Mouse (Mus musculus) midbrain, embryonic 14.5 days (tissue): ENCODE measurements around the gene Eml2. TPM values are rescaled to one million over a fixed set of nuclear protein-coding genes. Genes with fewer than 3 reads are reported as not detected.

Source experiments
- ATAC-seq: fragments of 200-750 bp; cut with Nextera tagmentation; 2 replicates; pipeline ENCODE4 v1.8.0; 2017; ENCODE audit warnings: moderate number of reproducible peaks, moderate library complexity; ENCODE audit not compliant: low FRiP score, low TSS enrichment
- DNase-seq: peaks from one replicate; pipeline ENCODE4 v3.0.0-alpha.2; 2015
- H3K27ac ChIP-seq: fragments of 300-500 bp; sonication (generic); replicated peaks from 2 replicates; pipeline ENCODE4 v1.5.1; 2014; ENCODE audit warnings: mild to moderate bottlenecking, low read depth, low read length, moderate library complexity
- H3K27me3 ChIP-seq: fragments of 300-500 bp; sonication (generic); 2 replicates; pipeline ENCODE4 v1.6.1; 2014; ENCODE audit warnings: low read length, control low read depth, mixed read lengths; ENCODE audit not compliant: control insufficient read depth, insufficient read depth
- H3K36me3 ChIP-seq: fragments of 300-500 bp; sonication (generic); 2 replicates; pipeline ENCODE4 v1.6.1; 2014; ENCODE audit warnings: low read length, control low read depth; ENCODE audit not compliant: control insufficient read depth, insufficient read depth
- H3K4me1 ChIP-seq: fragments of 300-500 bp; sonication (generic); 2 replicates; pipeline ENCODE4 v1.6.1; 2014; ENCODE audit warnings: mild to moderate bottlenecking, antibody characterized with exemption, low read length, control low read depth; ENCODE audit not compliant: control insufficient read depth, insufficient read depth
- H3K4me2 ChIP-seq: fragments of 300-500 bp; sonication (generic); 2 replicates; pipeline ENCODE4 v1.6.1; 2014; ENCODE audit warnings: mild to moderate bottlenecking, low read length, moderate library complexity
- H3K4me3 ChIP-seq: fragments of 300-500 bp; sonication (generic); replicated peaks from 2 replicates; pipeline ENCODE4 v1.5.1; 2014; ENCODE audit warnings: low read depth, low read length
- H3K9ac ChIP-seq: fragments of 300-500 bp; sonication (generic); replicated peaks from 2 replicates; pipeline ENCODE4 v1.6.1; 2014; ENCODE audit warnings: mild to moderate bottlenecking, low read length, moderate library complexity
- H3K9me3 ChIP-seq: fragments of 300-500 bp; sonication (generic); 2 replicates; pipeline ENCODE4 v1.6.1; 2016; ENCODE audit warnings: low read length, control low read depth, mixed read lengths; ENCODE audit not compliant: control insufficient read depth
- WGBS: fragments of 180-500 bp; shearing (Covaris S2); extraction: QIAGEN DNeasy Blood & Tissue Kit; methylation state at CpG from one replicate; pipeline ENCODE4 v1.1.7; 2014; 5-methylcytosine and 5-hydroxymethylcytosine counted together
- polyA plus RNA-seq: library from polyadenylated mRNA; unstranded; fragments of >200 nt; fragmentation: Nextera tagmentation; extraction: Ambion mirVana; gene quantifications from 2 replicates; pipeline ENCODE4 v1.2.1, GENCODE M21; 2014

Eml2 gene
- polyA plus RNA-seq, 1 experiment from 2014 or later: 2.6 TPM

GRCm38 (mm10) chr7:19178035-19178434, 1.8 kb downstream of the Eml2 start:
- 5% methylated on average over 18 of the region's 18 CpGs for WGBS
- Histone ChIP-seq H3K9me3 (0 out of 2 replicates have a peak, but pooled peaks cover 3% of the 10 kb centered on the region), H3K9ac (peak overlapping the region; percentile 42), H3K4me1 (peaks cover 25% of the 10 kb centered on the region), H3K36me3 (peaks cover 16% of the 10 kb centered on the region), H3K4me2 (peak overlapping the region; percentile 80), H3K4me3 (peak overlapping the region; percentile 69), H3K27ac (no peak overlapping the region), H3K27me3 (peaks cover 28% of the 10 kb centered on the region; the same call in 1 of the 2 replicates)
- no peak for ATAC-seq
- no peak for DNase-seq

- ATAC-seq: no peak
- Histone ChIP-seq H3K36me3 (peaks cover 19% of the 10 kb centered on the region), H3K4me1 (peaks cover 25% of the 10 kb centered on the region), H3K27ac (no peak overlapping the region), H3K9ac (peak overlapping the region; percentile 42; the same call in 1 of the 2 replicates), H3K27me3 (peaks cover 28% of the 10 kb centered on the region; the same call in 1 of the 2 replicates), H3K9me3 (0 out of 2 replicates have a peak, but pooled peaks cover 3% of the 10 kb centered on the region), H3K4me2 (peak overlapping the region; percentile 80), H3K4me3 (peak overlapping the region; percentile 69)
- WGBS: 8% methylated on average over 27 of the region's 27 CpGs
- DNase-seq: peak; percentile 82
Observed at GRCm38 (mm10) chr7:19178443-19179092, 2.3 kb downstream of the Eml2 start.

- WGBS: under 1% methylated on average over 31 of the region's 32 CpGs
- Histone ChIP-seq H3K4me2 (peak overlapping the region; percentile 80), H3K4me1 (peaks cover 25% of the 10 kb centered on the region), H3K27ac (no peak overlapping the region), H3K4me3 (peak overlapping the region; percentile 69), H3K27me3 (peaks cover 28% of the 10 kb centered on the region; the same call in 1 of the 2 replicates), H3K36me3 (peaks cover 24% of the 10 kb centered on the region), H3K9me3 (0 out of 2 replicates have a peak, but pooled peaks cover 3% of the 10 kb centered on the region), H3K9ac (no peak overlapping the region; the same call in 1 of the 2 replicates)
- DNase-seq: peak; percentile 87
- ATAC-seq: no peak
Observed at GRCm38 (mm10) chr7:19179173-19179572, 3.0 kb downstream of the Eml2 start.

- peaks cover 28% of the 10 kb centered on the region for H3K4me1 ChIP-seq
- H3K9me3 ChIP-seq: 0 out of 2 replicates have a peak, but pooled peaks cover 3% of the 10 kb centered on the region
- no peak overlapping the region for H3K27ac ChIP-seq
- H3K27me3 ChIP-seq: peaks cover 28% of the 10 kb centered on the region; the same call in 1 of the 2 replicates
- H3K4me3 ChIP-seq: no peak overlapping the region
- H3K36me3 ChIP-seq: peaks cover 26% of the 10 kb centered on the region
- peak overlapping the region; percentile 80; the same call in 1 of the 2 replicates for H3K4me2 ChIP-seq
- no peak for DNase-seq
- WGBS: 48% methylated on average over 6 of the region's 6 CpGs
- H3K9ac ChIP-seq: no peak overlapping the region
- ATAC-seq: no peak
Observed at GRCm38 (mm10) chr7:19179936-19180335, 3.7 kb downstream of the Eml2 start.

- WGBS: 2% methylated on average over 27 of the region's 27 CpGs
- ATAC-seq: no peak
- Histone ChIP-seq H3K9ac (peak overlapping the region; percentile 30; the same call in 1 of the 2 replicates), H3K27ac (no peak overlapping the region), H3K36me3 (peaks cover 26% of the 10 kb centered on the region), H3K9me3 (0 out of 2 replicates have a peak, but pooled peaks cover 3% of the 10 kb centered on the region), H3K4me2 (peak overlapping the region; percentile 48), H3K4me1 (peaks cover 28% of the 10 kb centered on the region), H3K27me3 (peaks cover 28% of the 10 kb centered on the region; the same call in 1 of the 2 replicates), H3K4me3 (peak overlapping the region; percentile 28)
- no peak for DNase-seq
Observed at GRCm38 (mm10) chr7:19180862-19181429, 4.7 kb downstream of the Eml2 start.

- H3K9ac ChIP-seq: no peak overlapping the region
- DNase-seq (no peak), ATAC-seq (no peak)
- H3K4me3 ChIP-seq: no peak overlapping the region
- peaks cover 43% of the 10 kb centered on the region for H3K36me3 ChIP-seq
- peak overlapping the region; percentile 37; the same call in 1 of the 2 replicates for H3K27ac ChIP-seq
- 77% methylated on average over 2 of the region's 2 CpGs for WGBS
- no peaks in the 10 kb centered on the region for H3K9me3 ChIP-seq
- H3K4me2 ChIP-seq: no peak overlapping the region
- peaks cover 7% of the 10 kb centered on the region for H3K4me1 ChIP-seq
- H3K27me3 ChIP-seq: peaks cover 9% of the 10 kb centered on the region; the same call in 1 of the 2 replicates
Observed at GRCm38 (mm10) chr7:19184250-19184649, 8.0 kb downstream of the Eml2 start.

GRCm38 (mm10) chr7:19184758-19185157, 8.5 kb downstream of the Eml2 start:
- peak overlapping the region; percentile 37; the same call in 1 of the 2 replicates for H3K27ac ChIP-seq
- H3K36me3 ChIP-seq: peaks cover 41% of the 10 kb centered on the region
- H3K9me3 ChIP-seq: no peaks in the 10 kb centered on the region
- peaks cover 6% of the 10 kb centered on the region; the same call in 1 of the 2 replicates for H3K27me3 ChIP-seq
- no peak overlapping the region for H3K9ac ChIP-seq
- no peak overlapping the region for H3K4me2 ChIP-seq
- no peak for ATAC-seq
- H3K4me1 ChIP-seq: peaks cover 4% of the 10 kb centered on the region; the same call in 1 of the 2 replicates
- no peak overlapping the region for H3K4me3 ChIP-seq
- peak; percentile 71 for DNase-seq
- 60% methylated on average over 6 of the region's 6 CpGs for WGBS

GRCm38 (mm10) chr7:19194676-19195075, 18.5 kb downstream of the Eml2 start:
- Histone ChIP-seq H3K9me3 (no peaks in the 10 kb centered on the region), H3K27ac (no peak overlapping the region), H3K4me3 (no peak overlapping the region), H3K36me3 (peaks cover 80% of the 10 kb centered on the region), H3K4me2 (no peak overlapping the region), H3K27me3 (no peaks in the 10 kb centered on the region), H3K9ac (no peak overlapping the region), H3K4me1 (no peaks in the 10 kb centered on the region)
- DNase-seq: no peak
- ATAC-seq: no peak
- WGBS: 98% methylated on average over 4 of the region's 4 CpGs
